Mouse (Mus musculus) left cerebral cortex, postnatal 36 days (tissue): Measurements from ENCODE around the gene Ero1l. TPM values are rescaled to one million over a fixed set of nuclear protein-coding genes. Genes with fewer than 3 reads are reported as not detected.

ENCODE experiments used
- DNase-seq, 2 experiments: peaks; one replicate each; pipeline ENCODE4 v3.0.0; 2021 to 2022; ENCODE audit warnings: low spot score in 2 of 2, mixed read lengths in 1 of 2
- intact Hi-C: fragments of 180-260 bp; cut with DNase I; formaldehyde crosslinking; loops from one replicate; pipeline ENCODE4 v1.15.1; 2025
- total RNA-seq, 2 experiments: library from RNA; stranded (reverse); gene quantifications; 2 replicates each; pipeline ENCODE4 v1.2.3; 2021

The Ero1l gene
- total RNA-seq = 10 to 100 TPM; 39.9 to 41.3 TPM

- peak; percentile 88 to 93 for DNase-seq
- intact Hi-C loops = loop anchor here (1.0 kb wide), 1 partner anchor 11 kb away; the partner anchor contains the start of gene Psmc6
These were observed at the start of gene Ero1l for GRCm38 (mm10) chr14:45318426-45319236. Ero1l (minus strand) TSS chr14:45318771.

- intact Hi-C loops = no loop called here
These were observed 46.6 kb upstream of the Ero1l start for GRCm38 (mm10) chr14:45365196-45365587.

GRCm38 (mm10) chr14:45364211-45365195 lies 45.9 kb upstream of the Ero1l start:
- DNase-seq = no peak
- intact Hi-C loops = no loop called here

More at GRCm38 (mm10) chr14:45365196-45365587, 46.6 kb upstream of the Ero1l start:
- DNase-seq = no peak

GRCm38 (mm10) chr14:45350931-45351859 lies 32.6 kb upstream of the Ero1l start, which contains the start of gene Styx:
Styx (plus strand) TSS chr14:45351093.
- peak; percentile 92 to 95 for DNase-seq
- intact Hi-C loops = loop anchor here (2.0 kb wide), 1 partner anchor 22 kb away; the partner anchor contains the start of gene Psmc6

DNA sequence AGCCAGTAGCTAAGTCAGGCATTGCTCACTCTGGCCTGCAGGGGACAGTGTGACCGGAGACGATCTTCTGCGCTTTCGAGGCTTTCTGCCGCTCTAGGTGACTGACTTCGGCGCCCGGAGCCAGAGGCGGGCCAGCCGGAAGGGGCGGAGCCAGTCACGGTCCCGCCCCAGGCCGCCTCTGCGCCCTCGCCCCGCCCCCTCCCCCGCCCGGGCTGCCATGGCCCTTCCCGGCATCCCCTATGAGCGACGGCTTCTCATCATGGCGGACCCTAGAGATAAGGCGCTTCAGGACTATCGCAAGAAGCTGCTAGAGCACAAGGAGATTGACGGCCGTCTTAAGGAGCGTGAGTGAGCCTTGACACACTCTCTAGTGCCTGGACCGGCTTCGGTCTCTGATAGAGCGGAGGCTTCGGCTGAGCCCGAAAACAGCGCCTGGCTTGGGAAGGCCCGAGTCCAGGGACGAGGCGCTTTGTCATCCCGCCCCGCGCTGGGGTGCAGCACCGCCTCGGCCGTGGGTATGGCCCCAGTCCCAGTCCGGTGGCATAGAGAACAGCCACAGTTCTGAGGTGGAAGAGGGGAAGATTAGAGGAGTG lies 11.1 kb upstream of the Ero1l start, which contains the start of gene Psmc6:
Gene Psmc6, plus strand, starts transcription at position 200 of the 593 bp plus-strand sequence.
- intact Hi-C loops = loop anchor here (1.0 to 2.0 kb wide), 2 partner anchors 11 to 21 kb away; partner anchors contain the start of genes Ero1l and Styx
- DNase-seq = peak; percentile 91

DNA sequence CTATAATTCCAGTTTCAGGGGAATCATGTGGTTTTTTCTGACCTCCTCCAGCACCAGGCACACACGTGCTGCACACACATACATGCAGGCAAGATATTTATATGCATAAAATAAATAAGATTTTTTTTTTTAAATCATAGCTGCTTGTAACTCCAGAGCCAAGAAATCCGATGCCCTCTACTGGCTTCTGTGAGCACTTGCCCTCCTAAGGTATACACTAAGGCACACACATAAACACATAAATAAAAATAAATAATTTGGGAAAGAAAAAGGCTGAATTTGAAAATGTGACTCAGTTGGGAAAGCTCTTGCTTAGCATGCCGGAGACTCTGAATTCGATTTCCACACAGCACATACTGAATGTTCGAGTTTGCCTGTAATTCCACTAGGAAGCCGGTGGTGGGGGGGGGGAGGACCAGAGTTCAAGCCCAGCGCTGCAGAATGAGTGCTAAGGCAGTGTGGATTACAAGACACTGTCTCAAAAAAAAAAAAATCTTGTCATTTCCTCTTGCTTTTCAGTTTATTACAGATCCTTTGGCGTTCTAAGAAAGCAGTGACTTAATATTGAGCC lies 10.5 kb upstream of the Ero1l start:
- intact Hi-C loops = loop anchor here (1.0 to 2.0 kb wide), 2 partner anchors 11 to 22 kb away; partner anchors contain the start of genes Ero1l and Styx
- DNase-seq = no peak

GRCm38 (mm10) chr14:45328072-45328713 lies 9.6 kb upstream of the Ero1l start:
- intact Hi-C loops = loop anchor here (2.0 kb wide), 1 partner anchor 23 kb away; the partner anchor contains the start of gene Styx

GRCm38 (mm10) chr14:45325471-45325870 lies 6.9 kb upstream of the Ero1l start:
- intact Hi-C loops = no loop called here
- no peak for DNase-seq

More at GRCm38 (mm10) chr14:45328072-45328713, 9.6 kb upstream of the Ero1l start:
- DNase-seq = no peak

- intact Hi-C loops = no loop called here
- DNase-seq = no peak
These were observed 4.7 kb upstream of the Ero1l start for GRCm38 (mm10) chr14:45323320-45323719.

GRCm38 (mm10) chr14:45322450-45322849 lies 3.9 kb upstream of the Ero1l start:
- intact Hi-C loops = no loop called here
- DNase-seq = no peak

GRCm38 (mm10) chr14:45321622-45322021 lies 3.1 kb upstream of the Ero1l start:
- no peak for DNase-seq
- intact Hi-C loops = no loop called here

DNA sequence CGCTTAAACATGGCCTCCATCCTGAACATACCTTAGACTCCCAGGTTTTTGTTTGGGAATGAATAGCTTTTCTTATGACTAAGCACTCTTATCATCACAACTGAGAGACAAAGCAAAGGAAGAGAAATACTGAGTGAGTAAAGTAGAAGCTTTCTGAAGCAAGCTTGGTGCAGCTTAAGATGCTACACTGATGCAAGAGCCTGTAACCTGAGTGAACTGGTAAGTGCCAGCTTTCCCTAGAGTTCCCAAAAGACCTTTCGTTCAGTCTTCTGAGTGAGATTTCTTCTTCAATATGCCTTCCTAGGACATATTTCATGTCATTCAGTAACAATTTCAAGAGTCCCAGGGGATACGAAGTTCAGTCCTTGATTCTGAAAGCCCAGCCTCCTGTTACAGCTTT lies 2.5 kb upstream of the Ero1l start:
- intact Hi-C loops = no loop called here
- no peak for DNase-seq

- DNase-seq = no peak
- intact Hi-C loops = no loop called here
These were observed 1.5 kb upstream of the Ero1l start for GRCm38 (mm10) chr14:45320111-45320510.

DNA sequence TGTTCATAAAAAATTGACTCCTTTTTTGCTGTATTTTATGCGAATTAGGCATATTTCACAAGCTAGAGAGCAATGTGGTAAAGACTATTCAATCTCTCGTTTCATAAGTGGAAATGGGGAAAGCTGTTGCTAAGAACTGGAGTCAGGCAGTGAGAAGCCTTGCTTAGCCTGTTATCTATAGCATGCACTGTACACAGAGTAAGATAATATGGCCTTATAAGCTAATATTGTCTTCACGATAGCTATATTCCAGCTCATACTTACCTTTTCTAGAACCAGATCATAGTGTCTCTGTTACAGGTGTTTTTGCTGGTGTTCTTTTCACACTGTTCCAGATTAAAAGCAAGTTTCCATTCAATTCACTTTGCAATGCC lies 653 bp upstream of the Ero1l start:
- intact Hi-C loops = no loop called here
- DNase-seq = no peak

- peak in 1 of 2 experiments; percentile 9 for DNase-seq
- intact Hi-C loops = loop anchor here (1.0 kb wide), 1 partner anchor 11 kb away; the partner anchor contains the start of gene Psmc6
These were observed 605 bp downstream of the Ero1l start for GRCm38 (mm10) chr14:45317921-45318411.

DNA sequence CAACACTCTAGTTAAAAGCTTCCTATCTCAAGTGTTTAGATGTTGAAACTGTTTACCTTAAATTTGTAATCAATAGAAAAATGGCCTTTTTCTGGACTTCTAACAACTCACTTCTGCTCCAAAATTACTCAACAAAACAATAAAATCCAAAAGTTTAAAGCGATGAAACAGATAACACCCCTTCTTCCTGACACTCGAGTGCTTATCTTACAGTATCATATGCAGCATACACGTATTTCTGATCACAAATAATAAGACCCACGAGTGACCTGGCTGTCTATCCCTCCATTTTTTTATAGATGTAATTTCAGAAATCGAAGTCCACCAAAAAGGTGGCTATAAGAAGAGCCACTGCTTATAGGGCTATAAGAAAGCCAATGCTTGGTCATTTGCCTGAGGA lies 1.6 kb downstream of the Ero1l start:
- intact Hi-C loops = no loop called here

GRCm38 (mm10) chr14:45310101-45310500 lies 8.5 kb downstream of the Ero1l start:
- DNase-seq = no peak
- intact Hi-C loops = no loop called here

More for the DNA sequence above, 1.6 kb downstream of the Ero1l start:
- no peak for DNase-seq
